Mouse (Mus musculus) forebrain, embryonic 12.5 days (tissue): ENCODE measurements at regions not wholly inside any gene's neighbourhood (a gene's known extent, or its start where the extent isn't known, plus 50 kb on each side); places are given as distances from the start of the nearest gene placed in this dataset.
A peak's percentile ranks its signal among the peaks of the same experiment; 100 is the strongest.

Experiments
- ATAC-seq: fragments of 200-750 bp; cut with Nextera tagmentation; 2 replicates; pipeline ENCODE4 v1.8.0; 2017; ENCODE audit warnings: moderate TSS enrichment; ENCODE audit not compliant: low FRiP score
- H3K27ac ChIP-seq: fragments of 300-500 bp; sonication (generic); 2 replicates; pipeline ENCODE4 v1.5.1; 2016; ENCODE audit warnings: mild to moderate bottlenecking
- H3K27me3 ChIP-seq: fragments of 300-500 bp; sonication (generic); 2 replicates; pipeline ENCODE4 v1.6.1; 2016; ENCODE audit warnings: mild to moderate bottlenecking
- H3K36me3 ChIP-seq: fragments of 300-500 bp; sonication (generic); replicated peaks from 2 replicates; pipeline ENCODE4 v1.6.1; 2016; ENCODE audit warnings: mild to moderate bottlenecking
- H3K4me1 ChIP-seq: fragments of 300-500 bp; sonication (generic); 2 replicates; pipeline ENCODE4 v1.6.1; 2016
- H3K4me2 ChIP-seq: fragments of 300-500 bp; sonication (generic); 2 replicates; pipeline ENCODE4 v1.6.1; 2016; ENCODE audit warnings: mild to moderate bottlenecking, moderate library complexity
- H3K4me3 ChIP-seq: fragments of 300-500 bp; sonication (generic); replicated peaks from 2 replicates; pipeline ENCODE4 v1.5.1; 2016; ENCODE audit warnings: mild to moderate bottlenecking
- H3K9ac ChIP-seq: fragments of 300-500 bp; sonication (generic); 2 replicates; pipeline ENCODE4 v1.6.1; 2016; ENCODE audit warnings: mild to moderate bottlenecking
- H3K9me3 ChIP-seq: fragments of 300-500 bp; sonication (generic); 2 replicates; pipeline ENCODE4 v1.6.1; 2016
- WGBS: fragments of 180-500 bp; shearing (Covaris S2); methylation state at CpG from one replicate; pipeline ENCODE4 v1.1.7; 2016; 5-methylcytosine and 5-hydroxymethylcytosine counted together

GRCm38 (mm10) chr8:17588189-17588588, 1389.9 kb downstream of the Defb40 start:
- ATAC-seq: peak; percentile 30; the same call in 1 of the 2 replicates
- H3K4me2 ChIP-seq: no peak overlapping the region
- no peak overlapping the region for H3K27ac ChIP-seq
- H3K4me3 ChIP-seq: no peak overlapping the region
- no peaks in the 10 kb centered on the region for H3K4me1 ChIP-seq
- no peak overlapping the region for H3K9ac ChIP-seq
- no peaks in the 10 kb centered on the region for H3K36me3 ChIP-seq
- no peaks in the 10 kb centered on the region for H3K27me3 ChIP-seq
- no peaks in the 10 kb centered on the region for H3K9me3 ChIP-seq

GRCm38 (mm10) chr8:17587261-17587861, 1390.7 kb downstream of the Defb40 start:
- 18% methylated on average over 5 of the region's 5 CpGs for WGBS
- Histone ChIP-seq H3K27ac (peak overlapping the region; percentile 61; the same call in 1 of the 2 replicates), H3K27me3 (no peaks in the 10 kb centered on the region), H3K9me3 (no peaks in the 10 kb centered on the region), H3K4me2 (no peak overlapping the region), H3K9ac (no peak overlapping the region), H3K36me3 (no peaks in the 10 kb centered on the region), H3K4me3 (no peak overlapping the region), H3K4me1 (no peaks in the 10 kb centered on the region)
- peak; percentile 83 for ATAC-seq
